Mouse (Mus musculus) gastrocnemius, adult 8-10 months (tissue): ENCODE measurements around the gene Sirt4. TPM values are rescaled to one million over a fixed set of nuclear protein-coding genes. Genes with fewer than 3 reads are reported as not detected.
"Not testable (repeated sequence)": the region's sequence is repeated elsewhere in the genome, so short reads cannot be mapped to it uniquely, and the experiment has no call there.

Experiments used
- DNase-seq, 2 experiments: peaks; one replicate each; pipeline ENCODE4 v3.0.0; 2022; ENCODE audit warnings: low spot score in 2 of 2
- total RNA-seq, 4 experiments: library from RNA; stranded (reverse); gene quantifications; 2 replicates each; pipeline ENCODE4 v1.2.4; 2022

Gene Sirt4
- total RNA-seq, 4 experiments from 2014 or later, result 7.2 to 13.5 (median 9.4) TPM

- DNase-seq, result peak; percentile 58 to 59
These were observed 30.5 kb upstream of the Sirt4 start for GRCm38 (mm10) chr5:115514896-115515587.

- DNase-seq, result no peak
These were observed 29.8 kb upstream of the Sirt4 start for GRCm38 (mm10) chr5:115514346-115514745.

- DNase-seq, result no peak
These were observed 29.2 kb upstream of the Sirt4 start for GRCm38 (mm10) chr5:115513721-115514120.

GRCm38 (mm10) chr5:115513246-115513645 is 28.7 kb upstream of the Sirt4 start:
- DNase-seq, result no peak

GRCm38 (mm10) chr5:115512375-115512774 is 27.9 kb upstream of the Sirt4 start:
- DNase-seq, result no peak

GRCm38 (mm10) chr5:115509790-115510689 is 25.5 kb upstream of the Sirt4 start:
- no peak for DNase-seq

- DNase-seq, result peak in 1 of 2 experiments; percentile 40
These were observed 24.8 kb upstream of the Sirt4 start for GRCm38 (mm10) chr5:115509321-115509761.

GRCm38 (mm10) chr5:115508859-115509147 is 24.3 kb upstream of the Sirt4 start:
- peak; percentile 54 to 67 for DNase-seq

GRCm38 (mm10) chr5:115507981-115508858 is 23.7 kb upstream of the Sirt4 start:
- DNase-seq, result no peak

- no peak for DNase-seq
These were observed 22.9 kb upstream of the Sirt4 start for GRCm38 (mm10) chr5:115507267-115507980.

- peak; percentile 88 to 90 for DNase-seq
These were observed 22.1 kb upstream of the Sirt4 start, which contains the start of gene Pxn for GRCm38 (mm10) chr5:115506454-115507201. TSS of gene Pxn (plus strand) at chr5:115506676.

GRCm38 (mm10) chr5:115505617-115506016 is 21.1 kb upstream of the Sirt4 start:
- DNase-seq, result not testable (repeated sequence)

- no peak for DNase-seq
These were observed 18.5 kb upstream of the Sirt4 start for GRCm38 (mm10) chr5:115503035-115503434.

GRCm38 (mm10) chr5:115500383-115500935 is 15.9 kb upstream of the Sirt4 start:
- no peak for DNase-seq

- no peak for DNase-seq
These were observed 14.0 kb upstream of the Sirt4 start for GRCm38 (mm10) chr5:115498307-115499240.

- DNase-seq, result no peak
These were observed 12.5 kb upstream of the Sirt4 start for GRCm38 (mm10) chr5:115497033-115497432.

- not testable (repeated sequence) for DNase-seq
These were observed 11.1 kb upstream of the Sirt4 start for GRCm38 (mm10) chr5:115495618-115496017.

GRCm38 (mm10) chr5:115493441-115493840 is 8.9 kb upstream of the Sirt4 start:
- no peak for DNase-seq
